Mouse (Mus musculus): Measurements from ENCODE around the gene Arhgef7. TPM values are rescaled to one million over a fixed set of nuclear protein-coding genes. Genes with fewer than 3 reads are reported as not detected.

Gene Arhgef7
- total and polyA plus RNA-seq, 3 experiments = 59.7 to 117 (median 114) TPM

GRCm38 (mm10) chr8:11797128-11797527 is 69.6 kb downstream of the Arhgef7 start:
- intact Hi-C loops (cut with DNase I) = no loop called here
- peaks cover 3% of the 10 kb centered on the region; the same call in 1 of the 2 replicates for H3K79me2 ChIP-seq (replicated peaks; ENCODE audit: control insufficient read depth, insufficient read depth, low read length)
- H3K27me3 ChIP-seq (ENCODE audit: control insufficient read depth, insufficient read depth, low read length) = no peaks in the 10 kb centered on the region
- H3K9ac ChIP-seq (ENCODE audit: low read depth, low read length) = no peak overlapping the region
- H3K27ac ChIP-seq = no peak overlapping the region
- H3K4me3 ChIP-seq = no peak overlapping the region
- peaks cover 5% of the 10 kb centered on the region for H3K4me1 ChIP-seq (ENCODE audit: control insufficient read depth, insufficient read depth, low read length)
- no peak for DNase-seq
- H3K36me3 ChIP-seq (ENCODE audit: control insufficient read depth, insufficient read depth, low read length) = peaks cover 6% of the 10 kb centered on the region
- TF ChIP-seq CTCF (IDR thresholded peaks at IDR 0.05) (no peak), EP300 (IDR thresholded peaks at IDR 0.05; ENCODE audit: insufficient read depth, low read depth, low read length) (no peak), POLR2A (IDR thresholded peaks at IDR 0.05; ENCODE audit: insufficient read depth, low read depth, low read length) (no peak)
- 54% methylated on average over 8 of the region's 8 CpGs for WGBS

GRCm38 (mm10) chr8:11797729-11798479 is 70.4 kb downstream of the Arhgef7 start:
- Histone ChIP-seq H3K27ac (no peak overlapping the region), H3K27me3 (ENCODE audit: control insufficient read depth, insufficient read depth, low read length) (no peaks in the 10 kb centered on the region), H3K79me2 (replicated peaks; ENCODE audit: control insufficient read depth, insufficient read depth, low read length) (peaks cover 3% of the 10 kb centered on the region; the same call in 1 of the 2 replicates), H3K4me1 (ENCODE audit: control insufficient read depth, insufficient read depth, low read length) (peaks cover 5% of the 10 kb centered on the region), H3K36me3 (ENCODE audit: control insufficient read depth, insufficient read depth, low read length) (peaks cover 6% of the 10 kb centered on the region), H3K9ac (ENCODE audit: low read depth, low read length) (no peak overlapping the region), H3K4me3 (no peak overlapping the region)
- WGBS = 47% methylated on average over 14 of the region's 14 CpGs
- no peak for DNase-seq
- TF ChIP-seq EP300 (IDR thresholded peaks at IDR 0.05; ENCODE audit: insufficient read depth, low read depth, low read length) (no peak), POLR2A (IDR thresholded peaks at IDR 0.05; ENCODE audit: insufficient read depth, low read depth, low read length) (no peak), CTCF (IDR thresholded peaks at IDR 0.05) (no peak)
- intact Hi-C loops (cut with DNase I) = no loop called here

- no peak for DNase-seq
- H3K9ac ChIP-seq (ENCODE audit: low read depth, low read length) = no peak overlapping the region
- TF ChIP-seq CTCF (IDR thresholded peaks at IDR 0.05) = no peak
- TF ChIP-seq EP300 (IDR thresholded peaks at IDR 0.05; ENCODE audit: insufficient read depth, low read depth, low read length) = no peak
- TF ChIP-seq POLR2A (IDR thresholded peaks at IDR 0.05; ENCODE audit: insufficient read depth, low read depth, low read length) = no peak
- 73% methylated on average over 4 of the region's 4 CpGs for WGBS
- H3K27me3 ChIP-seq (ENCODE audit: control insufficient read depth, insufficient read depth, low read length) = no peaks in the 10 kb centered on the region
- intact Hi-C loops (cut with DNase I) = no loop called here
- no peak overlapping the region for H3K4me3 ChIP-seq
- H3K36me3 ChIP-seq (ENCODE audit: control insufficient read depth, insufficient read depth, low read length) = peaks cover 6% of the 10 kb centered on the region
- H3K4me1 ChIP-seq (ENCODE audit: control insufficient read depth, insufficient read depth, low read length) = peaks cover 5% of the 10 kb centered on the region
- H3K79me2 ChIP-seq (replicated peaks; ENCODE audit: control insufficient read depth, insufficient read depth, low read length) = peaks cover 3% of the 10 kb centered on the region; the same call in 1 of the 2 replicates
- no peak overlapping the region for H3K27ac ChIP-seq
Observed at GRCm38 (mm10) chr8:11798480-11798867, 71.0 kb downstream of the Arhgef7 start.

- Histone ChIP-seq H3K79me2 (replicated peaks; ENCODE audit: control insufficient read depth, insufficient read depth, low read length) (peaks cover 3% of the 10 kb centered on the region; the same call in 1 of the 2 replicates), H3K27me3 (ENCODE audit: control insufficient read depth, insufficient read depth, low read length) (no peaks in the 10 kb centered on the region), H3K4me1 (ENCODE audit: control insufficient read depth, insufficient read depth, low read length) (peaks cover 5% of the 10 kb centered on the region), H3K36me3 (ENCODE audit: control insufficient read depth, insufficient read depth, low read length) (peaks cover 6% of the 10 kb centered on the region), H3K9ac (ENCODE audit: low read depth, low read length) (no peak overlapping the region), H3K4me3 (no peak overlapping the region), H3K27ac (no peak overlapping the region)
- DNase-seq = no peak
- TF ChIP-seq POLR2A (IDR thresholded peaks at IDR 0.05; ENCODE audit: insufficient read depth, low read depth, low read length) (no peak), EP300 (IDR thresholded peaks at IDR 0.05; ENCODE audit: insufficient read depth, low read depth, low read length) (no peak), CTCF (IDR thresholded peaks at IDR 0.05) (no peak)
- intact Hi-C loops (cut with DNase I) = no loop called here
- 87% methylated on average over 3 of the region's 3 CpGs for WGBS
Observed at GRCm38 (mm10) chr8:11799098-11799497, 71.6 kb downstream of the Arhgef7 start.

GRCm38 (mm10) chr8:11800481-11800880 is 73.0 kb downstream of the Arhgef7 start:
- Histone ChIP-seq H3K9ac (ENCODE audit: low read depth, low read length) (no peak overlapping the region), H3K27ac (no peak overlapping the region), H3K79me2 (replicated peaks; ENCODE audit: control insufficient read depth, insufficient read depth, low read length) (peaks cover 3% of the 10 kb centered on the region; the same call in 1 of the 2 replicates), H3K36me3 (ENCODE audit: control insufficient read depth, insufficient read depth, low read length) (peaks cover 6% of the 10 kb centered on the region), H3K27me3 (ENCODE audit: control insufficient read depth, insufficient read depth, low read length) (no peaks in the 10 kb centered on the region), H3K4me1 (ENCODE audit: control insufficient read depth, insufficient read depth, low read length) (peaks cover 5% of the 10 kb centered on the region), H3K4me3 (no peak overlapping the region)
- no peak for DNase-seq
- 74% methylated on average over 7 of the region's 7 CpGs for WGBS
- intact Hi-C loops (cut with DNase I) = no loop called here
- TF ChIP-seq EP300 (IDR thresholded peaks at IDR 0.05; ENCODE audit: insufficient read depth, low read depth, low read length) (no peak), POLR2A (IDR thresholded peaks at IDR 0.05; ENCODE audit: insufficient read depth, low read depth, low read length) (no peak), CTCF (IDR thresholded peaks at IDR 0.05) (no peak)

GRCm38 (mm10) chr8:11801571-11801970 is 74.0 kb downstream of the Arhgef7 start:
- Histone ChIP-seq H3K4me3 (no peak overlapping the region), H3K79me2 (replicated peaks; ENCODE audit: control insufficient read depth, insufficient read depth, low read length) (no peaks in the 10 kb centered on the region), H3K9ac (ENCODE audit: low read depth, low read length) (no peak overlapping the region), H3K36me3 (ENCODE audit: control insufficient read depth, insufficient read depth, low read length) (peaks cover 3% of the 10 kb centered on the region; the same call in 1 of the 2 replicates), H3K27me3 (ENCODE audit: control insufficient read depth, insufficient read depth, low read length) (no peaks in the 10 kb centered on the region), H3K4me1 (ENCODE audit: control insufficient read depth, insufficient read depth, low read length) (peaks cover 3% of the 10 kb centered on the region), H3K27ac (no peak overlapping the region)
- intact Hi-C loops (cut with DNase I) = no loop called here
- no peak for TF ChIP-seq CTCF (IDR thresholded peaks at IDR 0.05)
- no peak for TF ChIP-seq EP300 (IDR thresholded peaks at IDR 0.05; ENCODE audit: insufficient read depth, low read depth, low read length)
- no peak for TF ChIP-seq POLR2A (IDR thresholded peaks at IDR 0.05; ENCODE audit: insufficient read depth, low read depth, low read length)
- 53% methylated on average over 8 of the region's 8 CpGs for WGBS
- no peak for DNase-seq
